Mouse (Mus musculus) kidney, postnatal 0 days (tissue): ENCODE results near the gene Katnb1. TPM values are rescaled to one million over a fixed set of nuclear protein-coding genes. Genes with fewer than 3 reads are reported as not detected.

Source experiments
- ATAC-seq: fragments of 200-750 bp; cut with Nextera tagmentation; replicated peaks from 2 replicates; pipeline ENCODE4 v1.8.0; 2017; ENCODE audit warnings: low read depth, moderate number of reproducible peaks, moderate TSS enrichment, moderate library complexity; ENCODE audit not compliant: low FRiP score
- DNase-seq: peaks from one replicate; pipeline ENCODE4 v3.0.0-alpha.2; 2016; ENCODE audit warnings: low spot score
- H3K27ac ChIP-seq: fragments of 300-500 bp; sonication (generic); 2 replicates; pipeline ENCODE4 v1.5.1; 2014; ENCODE audit warnings: mild to moderate bottlenecking
- H3K27me3 ChIP-seq: fragments of 300-500 bp; sonication (generic); 2 replicates; pipeline ENCODE4 v1.6.1; 2014; ENCODE audit warnings: low read length, mixed read lengths; ENCODE audit not compliant: insufficient read depth
- H3K36me3 ChIP-seq: fragments of 300-500 bp; sonication (generic); 2 replicates; pipeline ENCODE4 v1.6.1; 2014; ENCODE audit warnings: low read length, mixed read lengths; ENCODE audit not compliant: insufficient read depth
- H3K4me1 ChIP-seq: fragments of 300-500 bp; sonication (generic); replicated peaks from 2 replicates; pipeline ENCODE4 v1.6.1; 2014; ENCODE audit warnings: antibody characterized with exemption, low read length, mixed read lengths; ENCODE audit not compliant: insufficient read depth
- H3K4me2 ChIP-seq: fragments of 300-500 bp; sonication (generic); 2 replicates; pipeline ENCODE4 v1.6.1; 2014; ENCODE audit warnings: mild to moderate bottlenecking, low read length, moderate library complexity, mixed read lengths
- H3K4me3 ChIP-seq: fragments of 300-500 bp; sonication (generic); replicated peaks from 2 replicates; pipeline ENCODE4 v1.5.1; 2014; ENCODE audit warnings: low read depth, low read length
- H3K9ac ChIP-seq: fragments of 300-500 bp; sonication (generic); 2 replicates; pipeline ENCODE4 v1.6.1; 2014; ENCODE audit warnings: low read depth, low read length
- H3K9me3 ChIP-seq: fragments of 300-500 bp; sonication (generic); replicated peaks from 2 replicates; pipeline ENCODE4 v1.6.1; 2016; ENCODE audit warnings: low read length, inconsistent platforms, mixed read lengths
- CTCF ChIP-seq: IDR thresholded peaks from 2 replicates; pipeline ENCODE4 v1.5.1; 2016; ENCODE audit warnings: antibody characterized with exemption, low read depth, mild to moderate bottlenecking, moderate library complexity
- WGBS: fragments of 180-500 bp; shearing (Covaris S2); extraction: QIAGEN DNeasy Blood & Tissue Kit; methylation state at CpG from one replicate; pipeline ENCODE4 v1.1.7; 2014; 5-methylcytosine and 5-hydroxymethylcytosine counted together
- polyA plus RNA-seq: library from polyadenylated mRNA; unstranded; fragments of >200 nt; fragmentation: Nextera tagmentation; extraction: Ambion mirVana; gene quantifications from 2 replicates; pipeline ENCODE4 v1.2.1, GENCODE M21; 2015

Gene Katnb1
- polyA plus RNA-seq, 1 experiment from 2014 or later = 21.2 TPM

GRCm38 (mm10) chr8:95047884-95048680 lies 32.9 kb upstream of the Katnb1 start:
- Histone ChIP-seq H3K9ac (no peak overlapping the region), H3K27me3 (no peaks in the 10 kb centered on the region), H3K9me3 (no peaks in the 10 kb centered on the region), H3K4me2 (no peak overlapping the region), H3K27ac (no peak overlapping the region), H3K4me3 (no peak overlapping the region), H3K36me3 (no peaks in the 10 kb centered on the region), H3K4me1 (0 out of 2 replicates have a peak, but pooled peaks cover 2% of the 10 kb centered on the region)
- DNase-seq = no peak
- ATAC-seq = no peak
- no peak for TF ChIP-seq CTCF
- WGBS = 69% methylated on average over 6 of the region's 6 CpGs

DNA sequence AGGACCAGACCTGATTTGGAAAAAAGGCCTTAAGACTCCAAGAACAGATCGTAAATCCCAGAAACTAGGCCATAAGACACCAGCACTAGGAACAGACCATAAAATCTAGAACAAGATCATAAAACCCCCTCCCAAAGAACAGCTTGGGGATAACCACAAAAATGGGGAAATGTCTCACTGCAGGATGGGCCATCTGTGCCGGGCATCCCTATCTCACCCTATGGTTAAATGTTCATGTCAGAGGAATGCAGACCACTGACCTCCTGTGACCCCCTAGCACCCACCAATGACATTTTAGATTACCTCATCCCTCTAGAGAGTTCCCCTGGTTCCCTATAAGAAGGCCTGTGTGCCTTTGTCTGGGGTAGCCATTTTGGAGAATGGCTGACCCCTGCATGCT lies 31.4 kb upstream of the Katnb1 start:
- WGBS = 61% methylated on average over 2 of the region's 2 CpGs
- no peaks in the 10 kb centered on the region for H3K9me3 ChIP-seq
- TF ChIP-seq CTCF = no peak
- no peaks in the 10 kb centered on the region for H3K36me3 ChIP-seq
- H3K4me2 ChIP-seq = no peak overlapping the region
- DNase-seq (no peak), ATAC-seq (no peak)
- H3K4me1 ChIP-seq = no peaks in the 10 kb centered on the region
- no peak overlapping the region for H3K27ac ChIP-seq
- no peak overlapping the region for H3K9ac ChIP-seq
- no peak overlapping the region for H3K4me3 ChIP-seq
- no peaks in the 10 kb centered on the region for H3K27me3 ChIP-seq

DNA sequence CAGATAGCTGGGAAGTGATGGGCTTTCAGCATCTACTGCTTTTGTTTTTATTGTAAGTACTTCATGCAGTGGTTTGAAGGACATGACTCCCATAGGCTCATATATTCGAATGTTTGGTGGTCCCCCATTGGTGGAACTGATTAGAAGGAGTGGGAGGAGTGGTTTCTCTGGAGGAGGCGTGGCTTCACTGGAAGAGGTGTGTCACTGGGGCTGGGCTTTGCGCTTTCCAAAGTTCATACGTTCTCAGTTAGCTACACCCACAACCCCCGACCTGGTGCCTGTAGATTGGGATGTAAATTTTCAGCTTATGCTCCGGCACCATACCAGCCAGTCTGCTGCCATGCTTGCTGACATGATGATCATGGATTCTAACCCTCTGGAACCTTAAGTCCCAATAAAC lies 26.5 kb upstream of the Katnb1 start:
- Histone ChIP-seq H3K36me3 (no peaks in the 10 kb centered on the region), H3K4me1 (no peaks in the 10 kb centered on the region), H3K9me3 (no peaks in the 10 kb centered on the region), H3K4me3 (no peak overlapping the region), H3K9ac (no peak overlapping the region), H3K27me3 (no peaks in the 10 kb centered on the region), H3K27ac (no peak overlapping the region), H3K4me2 (no peak overlapping the region)
- DNase-seq = no peak
- ATAC-seq = 0 out of 2 replicates have a peak, but pooled peaks have one; percentile 5
- no peak for TF ChIP-seq CTCF
- WGBS = 62% methylated on average over 6 of the region's 6 CpGs

DNA sequence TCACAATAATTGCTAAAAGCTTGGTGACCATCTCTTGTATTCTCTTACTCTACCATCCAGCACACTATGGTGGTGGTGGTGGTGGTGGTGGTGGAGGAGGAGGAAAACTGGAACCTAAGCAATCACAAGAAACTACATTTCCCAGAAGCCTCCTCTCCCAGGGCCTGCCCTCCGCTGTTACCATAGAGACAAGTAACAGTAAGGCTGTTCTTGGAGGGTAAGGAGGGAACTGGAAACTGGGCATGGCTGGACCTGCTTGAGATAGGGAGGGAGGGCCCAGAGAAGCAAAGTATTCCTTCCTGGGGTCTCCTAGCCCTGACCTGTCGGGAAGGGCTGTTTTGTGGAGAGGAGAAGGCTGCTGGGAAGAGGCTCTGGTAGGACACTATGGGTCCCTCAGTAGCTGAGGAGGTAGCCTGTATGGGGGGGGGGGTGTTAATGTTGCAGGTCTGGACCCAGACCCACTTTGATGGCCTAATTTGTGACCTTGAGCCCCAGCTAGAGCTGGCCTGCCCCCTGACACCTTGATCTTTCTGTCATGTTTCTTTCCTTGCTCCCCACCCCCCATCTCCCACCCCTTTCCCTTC lies 26.0 kb upstream of the Katnb1 start, which contains the start of gene Drc7:
Drc7 (plus strand) TSS at position 177 of the 584 bp plus-strand sequence.
- Histone ChIP-seq H3K4me2 (no peak within 1 kb of the TSS), H3K27me3 (no peaks in the 10 kb centered on the region), H3K4me1 (no peaks in the 10 kb centered on the region), H3K36me3 (no peaks in the 10 kb centered on the region), H3K4me3 (no peak within 1 kb of the TSS), H3K27ac (no peak within 1 kb of the TSS), H3K9ac (no peak within 1 kb of the TSS), H3K9me3 (no peaks in the 10 kb centered on the region)
- WGBS = 13% methylated on average over 2 of the region's 2 CpGs
- DNase-seq (peak; percentile 54), ATAC-seq (peak; percentile 61; the same call in 1 of the 2 replicates)
- no peak for TF ChIP-seq CTCF

GRCm38 (mm10) chr8:95056414-95056813 lies 24.6 kb upstream of the Katnb1 start:
- no peak overlapping the region for H3K4me3 ChIP-seq
- no peak overlapping the region for H3K4me2 ChIP-seq
- H3K27me3 ChIP-seq = no peaks in the 10 kb centered on the region
- DNase-seq (no peak), ATAC-seq (no peak)
- 81% methylated on average over 5 of the region's 5 CpGs for WGBS
- H3K9me3 ChIP-seq = no peaks in the 10 kb centered on the region
- H3K36me3 ChIP-seq = no peaks in the 10 kb centered on the region
- H3K9ac ChIP-seq = no peak overlapping the region
- H3K4me1 ChIP-seq = no peaks in the 10 kb centered on the region
- no peak for TF ChIP-seq CTCF
- H3K27ac ChIP-seq = no peak overlapping the region

- WGBS = 64% methylated on average over 6 of the region's 6 CpGs
- no peak overlapping the region for H3K4me3 ChIP-seq
- no peaks in the 10 kb centered on the region for H3K4me1 ChIP-seq
- H3K9ac ChIP-seq = no peak overlapping the region
- no peaks in the 10 kb centered on the region for H3K9me3 ChIP-seq
- DNase-seq = no peak
- TF ChIP-seq CTCF = no peak
- no peaks in the 10 kb centered on the region for H3K36me3 ChIP-seq
- ATAC-seq = no peak
- H3K27ac ChIP-seq = no peak overlapping the region
- H3K4me2 ChIP-seq = no peak overlapping the region
- H3K27me3 ChIP-seq = no peaks in the 10 kb centered on the region
These were observed 22.3 kb upstream of the Katnb1 start for GRCm38 (mm10) chr8:95058661-95059060.
